Mouse (Mus musculus) stomach, postnatal 0 days (tissue): ENCODE results near the gene Comt.

Source experiments
- CTCF ChIP-seq: IDR thresholded peaks from 2 replicates; pipeline ENCODE4 v1.5.1; 2016; ENCODE audit warnings: antibody characterized with exemption, low read depth, mild to moderate bottlenecking, moderate library complexity
- EP300 ChIP-seq: optimal IDR thresholded peaks from 2 replicates; pipeline ENCODE3; 2016; ENCODE audit warnings: antibody characterized with exemption

DNA sequence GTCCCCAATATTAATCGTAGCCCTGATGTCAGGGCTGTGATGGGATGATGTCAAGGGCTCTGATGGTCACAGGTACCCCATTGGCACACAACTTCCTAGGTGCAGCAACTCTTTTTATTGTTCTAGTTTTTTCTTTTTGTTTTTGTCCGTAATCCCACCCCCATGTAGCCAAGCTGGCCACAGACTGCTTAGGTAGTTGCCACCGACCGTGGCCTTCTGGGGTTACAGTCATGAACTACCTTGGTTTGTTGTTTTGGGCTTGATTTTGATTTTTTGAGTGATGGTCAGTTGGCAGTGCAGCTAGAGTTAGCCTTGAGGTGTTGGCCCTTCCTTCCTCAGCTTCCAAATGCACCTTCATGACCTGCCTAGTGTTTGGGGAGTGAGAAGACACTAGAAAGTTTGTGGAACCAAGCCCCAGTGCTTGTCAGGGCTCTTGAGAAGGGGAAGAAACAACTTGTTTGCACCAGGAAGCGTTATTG, at the start of gene Comt:
- TF ChIP-seq EP300 = no peak
- no peak for TF ChIP-seq CTCF
